Mouse (Mus musculus) CH12.LX (cell line): ENCODE measurements around the gene Selplg. TPM values are rescaled to one million over a fixed set of nuclear protein-coding genes. Genes with fewer than 3 reads are reported as not detected.

Experiments used
- DNase-seq: peaks from one replicate; pipeline ENCODE4 v3.0.0-alpha.2; 2013; ENCODE audit errors: extremely low read depth
- H3K27ac ChIP-seq: 2 replicates; pipeline ENCODE4 v1.5.1; 2012; ENCODE audit warnings: low read depth, mild to moderate bottlenecking, control low read depth, moderate library complexity; ENCODE audit not compliant: insufficient read depth
- H3K27me3 ChIP-seq: replicated peaks from 2 replicates; pipeline ENCODE3; 2012; ENCODE audit warnings: inconsistent platforms
- H3K36me3 ChIP-seq, 2 experiments: replicated peaks in 1 of 2; 2 replicates each; pipeline versions ENCODE3 to v1.6.1; 2012; ENCODE audit warnings: inconsistent platforms in 1 of 2, low read length in 1 of 2, mild to moderate bottlenecking in 1 of 2, mixed read lengths in 1 of 2, moderate library complexity in 1 of 2; ENCODE audit not compliant: control insufficient read depth in 1 of 2, insufficient read depth in 1 of 2
- H3K4me1 ChIP-seq, 2 experiments: 2 replicates each; pipeline ENCODE4 v1.6.1; 2012; ENCODE audit warnings: inconsistent platforms in 1 of 2, moderate library complexity in 1 of 2; ENCODE audit not compliant: insufficient read depth in 2 of 2, control insufficient read depth in 1 of 2
- H3K4me2 ChIP-seq: 2 replicates; pipeline ENCODE4 v1.6.1; 2012; ENCODE audit warnings: low read depth, mild to moderate bottlenecking, control low read depth; ENCODE audit not compliant: poor library complexity, insufficient read depth, severe bottlenecking
- H3K4me3 ChIP-seq, 3 experiments: fragments of 150-350 bp in 1 of 3; sonication (generic) in 1 of 3; replicated peaks in 1 of 3; 2 replicates each; pipeline versions ENCODE3 to v1.5.1; 2011 to 2012; ENCODE audit warnings: low read depth in 2 of 3, low read length in 2 of 3, mild to moderate bottlenecking in 2 of 3, moderate library complexity in 2 of 3, control low read depth in 1 of 3, improper control_type of control experiment in 1 of 3, inconsistent platforms in 1 of 3, mixed read lengths in 1 of 3; ENCODE audit not compliant: poor library complexity in 1 of 3
- H3K79me2 ChIP-seq: replicated peaks from 2 replicates; pipeline ENCODE4 v1.6.1; 2012; ENCODE audit warnings: mild to moderate bottlenecking, moderate library complexity; ENCODE audit not compliant: control insufficient read depth, poor library complexity, insufficient read depth, severe bottlenecking; ENCODE audit errors: extremely low read depth
- H3K9ac ChIP-seq: 2 replicates; pipeline ENCODE4 v1.6.1; 2012; ENCODE audit warnings: low read depth, mild to moderate bottlenecking, control low read depth, moderate library complexity; ENCODE audit not compliant: insufficient read depth
- H3K9me3 ChIP-seq: replicated peaks from 2 replicates; pipeline ENCODE3; 2012; ENCODE audit warnings: low read length, inconsistent platforms, mixed read lengths
- BHLHE40 ChIP-seq: IDR thresholded peaks from 2 replicates; pipeline ENCODE4 v1.6.1; 2011; ENCODE audit warnings: mild to moderate bottlenecking, low read depth, low read length, improper control_type of control experiment
- CHD1 ChIP-seq: IDR thresholded peaks from 2 replicates; pipeline ENCODE4 v1.6.1; 2012; ENCODE audit warnings: low read depth, low read length, improper control_type of control experiment, inconsistent platforms
- CHD2 ChIP-seq: IDR thresholded peaks from 2 replicates; pipeline ENCODE4 v1.6.1; 2011; ENCODE audit warnings: low read length, improper control_type of control experiment
- CTCF ChIP-seq, 2 experiments: IDR thresholded peaks in 1 of 2; conservative IDR thresholded peaks in 1 of 2; 2 replicates each; pipeline ENCODE4 v1.5.1; 2011 to 2012; ENCODE audit warnings: low read depth in 2 of 2, low read length in 2 of 2, improper control_type of control experiment in 1 of 2, inconsistent platforms in 1 of 2, mild to moderate bottlenecking in 1 of 2, moderate library complexity in 1 of 2
- E2F4 ChIP-seq: IDR thresholded peaks from 2 replicates; pipeline ENCODE4 v1.6.1; 2011; ENCODE audit warnings: low read depth, low read length, improper control_type of control experiment; ENCODE audit not compliant: insufficient replicate concordance
- EP300 ChIP-seq: IDR thresholded peaks from 2 replicates; pipeline ENCODE4 v1.6.1; 2011; ENCODE audit warnings: low read length, improper control_type of control experiment
- GABPA ChIP-seq: IDR thresholded peaks from 2 replicates; pipeline ENCODE4 v1.6.1; 2012; ENCODE audit warnings: low read depth, low read length, improper control_type of control experiment, inconsistent platforms; ENCODE audit not compliant: insufficient replicate concordance
- IRF4 ChIP-seq: IDR thresholded peaks from 2 replicates; pipeline ENCODE4 v1.6.1; 2014; ENCODE audit warnings: low read depth, mild to moderate bottlenecking, inconsistent platforms, low read length, improper control_type of control experiment
- KAT2A ChIP-seq: IDR thresholded peaks from 2 replicates; pipeline ENCODE4 v1.6.1; 2012; ENCODE audit warnings: low read length, improper control_type of control experiment, inconsistent platforms; ENCODE audit not compliant: insufficient replicate concordance
- MAZ ChIP-seq: IDR thresholded peaks from 2 replicates; pipeline ENCODE4 v1.6.1; 2012; ENCODE audit warnings: low read depth, mild to moderate bottlenecking, inconsistent platforms, low read length, improper control_type of control experiment, moderate library complexity
- MYC ChIP-seq: IDR thresholded peaks from 2 replicates; pipeline ENCODE4 v1.6.1; 2011; ENCODE audit warnings: low read depth, mild to moderate bottlenecking, improper control_type of control experiment, low read length
- NELFE ChIP-seq: IDR thresholded peaks from 2 replicates; pipeline ENCODE4 v1.6.1; 2011; ENCODE audit warnings: low read depth, low read length, improper control_type of control experiment
- PAX5 ChIP-seq: IDR thresholded peaks from 2 replicates; pipeline ENCODE4 v1.6.1; 2012; ENCODE audit warnings: low read length, inconsistent platforms, mixed read lengths
- POLR2A ChIP-seq: IDR thresholded peaks from 2 replicates; pipeline ENCODE4 v1.6.1; 2011; ENCODE audit warnings: low read depth, mild to moderate bottlenecking, improper control_type of control experiment, low read length
- POLR2AphosphoS2 ChIP-seq: IDR thresholded peaks from 2 replicates; pipeline ENCODE4 v1.6.1; 2011; ENCODE audit warnings: low read depth, low read length, improper control_type of control experiment
- RAD21 ChIP-seq: IDR thresholded peaks from 2 replicates; pipeline ENCODE4 v1.6.1; 2011; ENCODE audit warnings: low read depth, mild to moderate bottlenecking, low read length, improper control_type of control experiment, moderate library complexity
- RCOR1 ChIP-seq: conservative IDR thresholded peaks from 2 replicates; pipeline ENCODE4 v1.6.1; 2012; ENCODE audit warnings: low read depth, mild to moderate bottlenecking, inconsistent platforms, low read length, improper control_type of control experiment
- TBP ChIP-seq: conservative IDR thresholded peaks from 2 replicates; pipeline ENCODE4 v1.6.1; 2011; ENCODE audit warnings: low read depth, low read length, improper control_type of control experiment
- UBTF ChIP-seq: IDR thresholded peaks from 2 replicates; pipeline ENCODE4 v1.6.1; 2012; ENCODE audit warnings: low read depth, mild to moderate bottlenecking, inconsistent platforms, low read length, improper control_type of control experiment, moderate library complexity
- ZKSCAN1 ChIP-seq: IDR thresholded peaks from 2 replicates; pipeline ENCODE4 v1.6.1; 2012; ENCODE audit warnings: low read depth, inconsistent platforms, low read length, improper control_type of control experiment, borderline replicate concordance
- ZMIZ1 ChIP-seq: IDR thresholded peaks from 2 replicates; pipeline ENCODE4 v1.6.1; 2012; ENCODE audit warnings: low read depth, mild to moderate bottlenecking, inconsistent platforms, low read length, improper control_type of control experiment
- ZNF384 ChIP-seq: IDR thresholded peaks from 2 replicates; pipeline ENCODE4 v1.6.1; 2012; ENCODE audit warnings: low read depth, low read length, improper control_type of control experiment, inconsistent platforms
- dilution Hi-C: fragments of 300-500 bp; cut with MboI; formaldehyde crosslinking; loops from 2 replicates; pipeline ENCODE4 v1.14.3; 2020; ENCODE audit warnings: low sequenced_read_pairs; ENCODE audit not compliant: extremely low pct_unique_long_range_greater_than_20kb, extremely low pct_ligation_motif_present
- in situ Hi-C: fragments of 300-500 bp; cut with MboI; formaldehyde crosslinking; loops from 3 replicates; pipeline ENCODE4 v1.14.3; 2019; ENCODE audit warnings: low sequenced_read_pairs, low pct_ligation_motif_present, low pct_unique_long_range_greater_than_20kb, mixed read lengths
- polyA plus RNA-seq: library from polyadenylated mRNA; unstranded; fragments of >175 nt; gene quantifications from 2 replicates; pipeline ENCODE4 v1.2.1, GENCODE M21; 2012; ENCODE audit warnings: low read depth; ENCODE audit not compliant: insufficient read length
- total RNA-seq, 2 experiments: library from RNA; depleted of rRNA; stranded (reverse); fragments of 300-350 nt in 1 of 2; fragments of >200 nt in 1 of 2; gene quantifications; 2 replicates each; pipeline ENCODE4 v1.2.3; 2012 to 2014

Gene Selplg
- total and polyA plus RNA-seq, 3 experiments, result 29.4 to 58.5 (median 41.6) TPM

DNA sequence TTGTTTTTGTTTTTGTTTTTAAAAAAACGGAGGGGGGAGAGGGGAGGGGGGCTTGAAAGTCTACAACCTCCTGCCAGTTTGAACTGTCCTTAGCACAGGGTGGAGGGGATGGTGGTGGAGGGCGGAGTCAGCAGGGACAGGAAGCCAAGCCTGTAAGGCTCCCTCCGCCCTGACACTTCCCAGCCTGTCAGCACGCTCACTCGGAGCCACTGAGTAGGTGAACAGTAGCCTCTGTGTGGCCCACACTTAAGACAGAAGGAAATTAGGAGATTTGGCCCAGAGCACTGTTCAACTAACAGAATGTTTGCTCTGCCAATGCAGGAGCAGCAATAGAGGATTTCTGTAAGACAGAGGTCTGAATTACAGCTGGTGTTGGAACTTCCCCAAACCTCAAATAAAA lies 26.5 kb upstream of the Selplg start:
- Histone ChIP-seq H3K4me2 (no peak overlapping the region), H3K9ac (no peak overlapping the region)
- TF ChIP-seq ZKSCAN1 (no peak), RCOR1 (no peak), NELFE (no peak), BHLHE40 (no peak)
- TF ChIP-seq, all 38 proteins: peak for 0
- Histone ChIP-seq H3K27ac (no peak overlapping the region), H3K4me1 (peaks cover 3 to 11% of the 10 kb centered on the region in 2 experiments), H3K9me3 (peaks cover 4% of the 10 kb centered on the region), H3K79me2 (no peaks in the 10 kb centered on the region), H3K36me3 (peaks cover 20 to 94% of the 10 kb centered on the region in 2 experiments), H3K4me3 (no peak overlapping the region), H3K27me3 (no peaks in the 10 kb centered on the region)
- dilution Hi-C loops (no loop called here), in situ Hi-C loops (loop anchor here (10.0 kb wide), 1 partner anchor 76 kb away; no protein-coding TSS in a partner anchor)
- DNase-seq, result no peak

DNA sequence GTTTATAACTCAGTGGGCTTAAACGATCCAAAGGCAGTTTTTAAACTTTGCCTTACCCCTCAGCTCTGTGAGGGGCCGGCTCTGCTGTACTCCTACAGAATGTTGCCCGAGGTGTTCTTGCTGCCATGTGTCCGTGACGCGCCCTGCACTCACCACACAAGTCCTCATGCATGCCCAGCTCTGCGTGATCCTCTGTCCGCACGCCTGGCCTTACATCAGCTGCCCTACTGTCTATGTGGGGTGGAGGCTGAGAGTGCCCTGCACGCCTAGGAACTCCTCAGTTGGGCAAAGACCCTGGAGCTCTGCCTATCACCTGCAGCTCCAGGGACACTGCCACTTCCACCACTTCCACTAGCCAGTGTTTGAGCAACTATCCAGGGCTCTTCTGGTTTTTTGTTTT lies 26.1 kb upstream of the Selplg start:
- DNase-seq, result no peak
- in situ Hi-C loops, result loop anchor here (10.0 kb wide), 1 partner anchor 76 kb away; no protein-coding TSS in a partner anchor
- Histone ChIP-seq H3K79me2 (no peaks in the 10 kb centered on the region), H3K27ac (no peak overlapping the region), H3K9me3 (peaks cover 4% of the 10 kb centered on the region), H3K4me2 (no peak overlapping the region), H3K27me3 (no peaks in the 10 kb centered on the region), H3K9ac (no peak overlapping the region), H3K36me3 (peaks cover 15 to 94% of the 10 kb centered on the region in 2 experiments), H3K4me1 (peaks cover 3 to 11% of the 10 kb centered on the region in 2 experiments), H3K4me3 (no peak overlapping the region)
- dilution Hi-C loops, result no loop called here
- TF ChIP-seq CHD1 (no peak), MYC (no peak), PAX5 (no peak), RAD21 (no peak), IRF4 (no peak), ZNF384 (no peak), UBTF (no peak), ZMIZ1 (no peak), EP300 (no peak), POLR2A (no peak), CTCF (conservative IDR thresholded peaks at IDR 0.05 in 1 of 2, IDR thresholded peaks at IDR 0.05 in 1 of 2; ENCODE audit: low read depth in 2 of 2, low read length in 2 of 2) (no peak), POLR2AphosphoS2 (no peak), CHD2 (no peak), E2F4 (no peak), MAZ (no peak), GABPA (no peak), TBP (no peak), KAT2A (no peak)
